ENCODE assay signal across 9 mouse cellular contexts in genomic region chr2:71212360-71212726, GRCm38 (mm10). TPM values are rescaled to one million over a fixed set of nuclear protein-coding genes. Genes with fewer than 3 reads are reported as not detected.
A peak's percentile ranks its signal among the peaks of the same experiment; 100 is the strongest.
DNase-seq lines count a peak whose midpoint lies in the region; ATAC-seq and TF ChIP-seq lines count a peak whose summit lies in the region.
"Had no signal": no experiment of that assay in that cellular context is flagged by ENCODE, and none has a peak within 500 bp of the region (broad histone marks: within the 10 kb centered on the region; RNA-seq: fewer than 3 reads in every experiment).

No protein-coding gene starts in this region.

- intact Hi-C loops in heart, postnatal 36 days (cut with DNase I): loop anchor here (10.0 kb wide), 1 partner anchor 158 kb away; the partner anchor contains the start of genes Dcaf17 and Mettl8

- peak overlapping the region; percentile 78 for H3K4me2 ChIP-seq in heart, embryonic 13.5 days
- peak overlapping the region; percentile 70 for H3K4me2 ChIP-seq in forebrain, embryonic 16.5 days (ENCODE audit: low read length)
- H3K4me2 ChIP-seq in liver, postnatal 0 days (ENCODE audit: low read depth, low read length): peak overlapping the region; percentile 76

- no peak for TF ChIP-seq POLR2A in ES-Bruce4 (IDR thresholded peaks at IDR 0.05; ENCODE audit: insufficient read depth, low read length)

- no peak for ATAC-seq in heart, embryonic 13.5 days (ENCODE audit: extremely low read depth, insufficient number of reproducible peaks, low FRiP score, low TSS enrichment)
- no peak for ATAC-seq in forebrain, embryonic 16.5 days
- ATAC-seq in liver, postnatal 0 days: no peak

- H3K36me3 ChIP-seq in heart, embryonic 13.5 days: peaks cover 30% of the 10 kb centered on the region
- no peaks in the 10 kb centered on the region; the same call in 1 of the 2 replicates for H3K36me3 ChIP-seq in ES-Bruce4 (ENCODE audit: control insufficient read depth, insufficient read depth, low read length, poor library complexity, severe bottlenecking)
- H3K36me3 ChIP-seq in forebrain, embryonic 16.5 days (ENCODE audit: control insufficient read depth, insufficient read depth): peaks cover 3% of the 10 kb centered on the region; the same call in 1 of the 2 replicates
- peaks cover 5% of the 10 kb centered on the region; the same call in 1 of the 2 replicates for H3K36me3 ChIP-seq in liver, postnatal 0 days (replicated peaks; ENCODE audit: insufficient read depth, low read length)

- no peak for TF ChIP-seq EP300 in ES-Bruce4 (IDR thresholded peaks at IDR 0.05; ENCODE audit: insufficient read depth, low read depth, low read length)
- TF ChIP-seq EP300 in liver, postnatal 0 days (IDR thresholded peaks at IDR 0.05; ENCODE audit: low read depth): no peak

- no peaks in the 10 kb centered on the region for H3K27me3 ChIP-seq in heart, embryonic 13.5 days (replicated peaks)
- H3K27me3 ChIP-seq in ES-Bruce4 (ENCODE audit: control insufficient read depth, insufficient read depth, low read length, poor library complexity, severe bottlenecking): no peaks in the 10 kb centered on the region; the same call in 1 of the 2 replicates
- no peaks in the 10 kb centered on the region for H3K27me3 ChIP-seq in forebrain, embryonic 16.5 days (replicated peaks; ENCODE audit: control insufficient read depth, insufficient read depth, low read length)
- H3K27me3 ChIP-seq in liver, postnatal 0 days (ENCODE audit: insufficient read depth, low read length): no peaks in the 10 kb centered on the region

- no peaks in the 10 kb centered on the region for H3K9me3 ChIP-seq in heart, embryonic 13.5 days
- no peaks in the 10 kb centered on the region for H3K9me3 ChIP-seq in ES-Bruce4 (replicated peaks; ENCODE audit: control insufficient read depth, insufficient read depth, low read length, poor library complexity, severe bottlenecking)
- H3K9me3 ChIP-seq in forebrain, embryonic 16.5 days (ENCODE audit: control insufficient read depth, low read length): no peaks in the 10 kb centered on the region
- no peaks in the 10 kb centered on the region for H3K9me3 ChIP-seq in liver, postnatal 0 days (ENCODE audit: low read length)

- under 1% methylated on average over 6 of the region's 6 CpGs for WGBS in heart, embryonic 13.5 days
- 2% methylated on average over 6 of the region's 6 CpGs for WGBS in forebrain, embryonic 16.5 days
- WGBS in liver, postnatal 0 days (ENCODE audit: insufficient replicate concordance): under 1% methylated on average over 6 of the region's 6 CpGs

- peak overlapping the region; percentile 89 for H3K4me3 ChIP-seq in heart, embryonic 13.5 days
- peak overlapping the region; percentile 97 for H3K4me3 ChIP-seq in ES-Bruce4 (ENCODE audit: low read depth, low read length)
- H3K4me3 ChIP-seq in forebrain, embryonic 16.5 days (replicated peaks; ENCODE audit: low read length): peak overlapping the region; percentile 100
- peak overlapping the region; percentile 95 for H3K4me3 ChIP-seq in liver, postnatal 0 days (ENCODE audit: low read depth, low read length)

- DNase-seq in heart, postnatal 36 days: no peak
- no peak for DNase-seq in liver, postnatal 0 days
- no peak for DNase-seq in adrenal gland, postnatal 25 days
- no peak for DNase-seq in kidney, adult 8-10 months
- DNase-seq in layer of hippocampus, adult 9-10 months (ENCODE audit: low spot score): no peak
- DNase-seq: left cerebral cortex, postnatal 4 days had no signal

- TF ChIP-seq CTCF in ES-Bruce4 (IDR thresholded peaks at IDR 0.05; ENCODE audit: low read depth, low read length): no peak
- TF ChIP-seq CTCF in liver, postnatal 0 days (IDR thresholded peaks at IDR 0.05; ENCODE audit: low read depth): no peak

- H3K9ac ChIP-seq in heart, embryonic 13.5 days: peak overlapping the region; percentile 95
- peak overlapping the region; percentile 79 for H3K9ac ChIP-seq in ES-Bruce4 (ENCODE audit: low read depth, poor library complexity, severe bottlenecking)
- H3K9ac ChIP-seq in forebrain, embryonic 16.5 days (replicated peaks; ENCODE audit: low read depth, low read length): peak overlapping the region; percentile 100
- H3K9ac ChIP-seq in liver, postnatal 0 days (replicated peaks): peak overlapping the region; percentile 95

- H3K27ac ChIP-seq in heart, embryonic 13.5 days (replicated peaks): peak overlapping the region; percentile 85
- H3K27ac ChIP-seq in ES-Bruce4 (ENCODE audit: insufficient read depth, low read length): no peak overlapping the region
- H3K27ac ChIP-seq in forebrain, embryonic 16.5 days (ENCODE audit: low read length): peak overlapping the region; percentile 93
- peak overlapping the region; percentile 80 for H3K27ac ChIP-seq in liver, postnatal 0 days (ENCODE audit: low read depth)

- peaks cover 12% of the 10 kb centered on the region for H3K4me1 ChIP-seq in heart, embryonic 13.5 days
- H3K4me1 ChIP-seq in ES-Bruce4 (ENCODE audit: control insufficient read depth, insufficient read depth, low read length): no peaks in the 10 kb centered on the region
- H3K4me1 ChIP-seq in forebrain, embryonic 16.5 days (replicated peaks; ENCODE audit: control insufficient read depth, insufficient read depth, low read length): peaks cover 12% of the 10 kb centered on the region
- H3K4me1 ChIP-seq in liver, postnatal 0 days (ENCODE audit: insufficient read depth): peaks cover 3% of the 10 kb centered on the region; the same call in 1 of the 2 replicates

RNA-seq across cellular contexts. Expression of gene Dync1i2, which starts 0.8 kb away (rescaled TPM):
- polyA plus RNA-seq in heart, embryonic 13.5 days (2015; fragmentation: Nextera tagmentation; extraction: Ambion mirVana): 59.5 and 64.8 TPM in 2 replicates
- total RNA-seq in heart, postnatal 36 days (2021): 10 to 100 TPM; 61.6 to 62.5 TPM
- 140 and 149 TPM in 2 replicates for polyA plus RNA-seq in ES-Bruce4 (2011; ENCODE audit: insufficient read depth, insufficient read length, low read depth, missing spikeins)
- 189 and 197 TPM in 2 replicates for polyA plus RNA-seq in forebrain, embryonic 16.5 days (2015; fragmentation: Nextera tagmentation; extraction: Ambion mirVana)
- 20.9 and 21.5 TPM in 2 replicates for polyA plus RNA-seq in liver, postnatal 0 days (2015; fragmentation: Nextera tagmentation; extraction: Ambion mirVana)
- 100 and 101 TPM in 2 replicates for total RNA-seq in adrenal gland, postnatal 25 days (2021)
